Mouse (Mus musculus): ENCODE results near the gene Fam168a.

The Fam168a gene

DNA sequence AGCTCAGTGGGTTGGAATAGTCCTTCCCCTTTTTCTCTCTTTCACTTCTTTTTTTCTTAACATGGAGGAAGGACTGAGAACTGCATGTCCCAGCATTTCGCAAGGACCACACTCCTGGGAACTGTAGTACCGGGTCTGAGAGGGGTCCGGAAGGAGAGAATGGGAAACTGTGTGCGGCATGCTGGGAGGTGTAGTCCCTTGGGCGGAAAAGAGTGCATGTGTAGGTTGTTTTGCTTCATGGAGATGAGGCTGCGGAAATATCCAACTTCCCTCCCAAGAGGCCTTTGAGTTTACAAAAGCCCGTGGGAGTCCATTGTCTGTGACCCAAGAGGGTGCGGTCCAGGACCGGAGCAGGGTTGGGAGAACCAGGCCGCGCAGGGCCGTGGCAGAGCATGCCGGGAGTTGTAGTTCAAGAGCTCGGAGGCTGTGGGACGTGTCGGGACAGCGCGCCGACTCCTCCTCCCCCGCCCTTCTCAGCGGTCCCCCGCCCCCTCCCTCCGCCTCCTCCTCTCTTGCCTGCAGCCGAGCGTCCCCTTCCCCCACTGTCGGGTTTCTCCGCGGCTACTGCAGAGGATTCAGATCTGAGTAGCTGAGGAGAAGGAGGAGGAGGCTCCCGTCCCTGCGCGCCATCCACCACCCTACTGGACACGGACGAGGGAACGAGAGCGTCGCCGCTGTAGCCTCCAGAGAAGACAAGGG, at the start of gene Fam168a:
Gene Fam168a (plus strand): TSS at position 493 of the 699 bp plus-strand sequence.
- peak; percentile 82 for DNase-seq (ENCODE audit: low spot score)

DNA sequence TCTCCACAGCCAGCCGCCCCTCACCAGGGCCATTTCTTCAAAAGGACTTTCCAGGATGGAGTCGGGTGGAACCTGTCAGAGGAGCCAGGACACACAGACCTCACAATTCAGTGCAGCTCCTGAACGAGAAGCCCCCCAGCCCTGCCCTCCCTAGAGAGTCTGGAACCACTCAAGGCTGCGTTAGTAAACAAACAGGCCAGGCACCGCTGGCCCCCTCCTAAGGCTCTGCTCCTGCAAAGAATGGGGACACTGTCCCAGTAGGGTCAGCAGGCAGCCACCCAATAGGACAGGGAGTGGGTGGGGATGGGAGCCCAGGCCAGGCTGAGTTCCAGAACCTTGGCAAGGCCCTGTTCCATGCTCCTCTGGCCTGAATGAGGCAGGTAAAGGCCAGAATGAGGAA, 49.7 kb upstream of the Fam168a start:
- no peak for DNase-seq (ENCODE audit: low spot score)

DNA sequence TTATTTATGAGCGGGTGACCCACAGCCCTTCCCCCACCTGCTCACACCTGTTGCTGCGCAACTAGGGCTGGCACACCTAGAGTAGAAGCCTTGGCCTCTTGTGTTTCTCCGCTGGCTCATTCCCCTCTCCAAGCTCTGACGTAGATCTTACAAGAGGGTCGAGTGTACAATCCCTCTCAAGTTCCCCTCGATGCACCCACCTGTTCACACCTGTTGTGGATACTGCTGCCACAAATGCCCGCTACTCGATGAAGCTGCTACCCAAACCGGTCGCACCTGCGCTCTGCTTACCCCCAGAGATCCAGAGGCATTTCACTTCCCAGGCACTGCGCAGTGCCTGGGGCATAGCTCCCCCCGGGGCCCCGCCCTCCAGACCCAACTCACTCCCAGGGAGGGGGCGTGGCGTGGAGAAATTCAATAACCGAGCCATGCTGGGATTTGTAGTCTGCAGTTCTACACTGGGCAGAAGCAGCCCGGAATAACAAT, 48.3 kb upstream of the Fam168a start:
- no peak for DNase-seq (ENCODE audit: low spot score)

DNA sequence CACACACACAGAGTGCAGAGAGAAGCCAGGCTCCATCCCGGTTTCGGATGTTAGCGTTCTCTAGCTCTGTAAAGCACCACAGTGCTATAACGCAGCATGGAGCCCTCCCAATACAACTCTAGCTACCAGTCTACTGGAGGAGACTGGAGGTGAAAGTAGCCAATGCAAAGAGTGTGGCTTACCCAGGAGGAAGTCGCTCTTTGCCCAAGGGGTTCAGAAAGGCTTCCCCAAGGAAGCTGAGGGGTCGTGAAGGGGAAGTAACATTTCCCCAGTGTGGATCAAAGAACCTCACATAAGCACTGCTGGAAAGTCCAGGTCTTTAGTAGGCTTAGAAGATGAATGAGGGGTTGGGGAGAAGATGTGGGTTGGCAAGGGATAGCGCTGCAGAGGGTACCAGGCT, 45.2 kb upstream of the Fam168a start:
- no peak for DNase-seq (ENCODE audit: low spot score)

DNA sequence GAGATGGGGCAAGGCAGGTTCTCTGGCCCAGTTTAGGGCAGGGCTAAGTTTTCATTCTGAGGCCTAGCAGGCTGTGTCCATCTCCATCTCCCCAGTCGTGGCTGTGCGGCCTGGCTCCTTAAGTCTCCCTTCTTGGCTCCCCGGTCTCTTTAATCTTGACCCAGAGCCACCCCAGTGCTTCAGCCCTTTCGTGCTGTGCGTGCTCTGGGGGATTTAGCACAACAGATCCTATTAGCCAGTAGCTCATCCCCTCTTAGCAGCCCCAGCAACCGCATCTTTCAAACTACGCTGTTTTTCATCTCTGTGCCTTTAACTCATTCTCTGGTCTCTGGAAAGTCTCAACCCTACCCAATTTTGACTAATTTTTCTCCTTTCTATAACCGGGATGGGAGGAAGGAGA, 44.2 kb upstream of the Fam168a start, which contains the start of gene Plekhb1:
Gene Plekhb1 (minus strand): TSS at position 184 of the 400 bp plus-strand sequence.
- no peak for DNase-seq (ENCODE audit: low spot score)

DNA sequence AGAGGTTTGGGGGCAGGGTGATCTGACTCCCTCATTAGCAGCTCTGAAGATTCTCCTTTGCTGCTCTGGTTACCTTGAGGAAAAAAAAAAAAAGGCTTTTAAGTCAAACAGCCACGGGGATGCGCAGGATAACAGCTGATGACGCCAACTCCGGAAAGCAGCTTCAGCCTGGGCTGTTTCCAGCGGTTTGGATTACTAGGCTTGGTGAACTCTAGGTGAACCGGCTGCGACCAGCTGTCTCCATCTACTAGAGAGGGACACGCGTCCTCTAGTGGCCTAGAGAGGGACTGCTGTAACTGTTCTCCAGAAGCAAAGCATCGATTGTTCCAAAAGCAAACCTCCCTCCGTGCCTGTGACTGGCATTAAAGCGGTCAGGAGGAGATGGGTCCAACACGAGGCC, 43.2 kb upstream of the Fam168a start:
- DNase-seq (ENCODE audit: low spot score): peak; percentile 76

DNA sequence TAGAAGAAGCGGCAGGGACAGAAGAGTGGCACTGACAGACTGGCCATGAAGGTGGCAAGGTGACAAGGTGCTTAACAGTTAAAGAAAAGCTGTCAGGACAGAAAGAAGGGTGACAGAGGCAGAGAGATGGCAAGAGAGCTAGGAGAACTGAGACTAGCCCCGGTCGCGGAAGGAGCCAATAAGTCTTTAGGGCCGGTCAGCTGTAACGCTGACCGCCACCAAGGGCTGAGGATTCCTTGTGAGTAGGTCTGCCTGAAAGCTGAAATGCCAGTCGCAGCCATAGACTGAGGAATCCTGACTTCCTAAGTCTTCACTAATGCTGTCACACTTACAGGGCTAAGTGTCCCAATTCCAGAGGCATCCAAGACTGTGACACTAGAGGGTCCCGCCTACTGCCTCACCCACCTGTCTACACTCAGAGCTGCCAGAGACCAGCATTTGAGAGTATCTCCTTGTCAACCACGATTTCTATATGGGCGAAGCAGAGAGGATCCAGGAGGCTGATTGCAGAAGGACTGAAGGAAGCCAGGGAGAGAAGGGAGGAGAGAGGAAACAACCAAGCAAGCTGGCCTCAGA, 42.6 kb upstream of the Fam168a start:
- DNase-seq (ENCODE audit: low spot score): no peak

DNA sequence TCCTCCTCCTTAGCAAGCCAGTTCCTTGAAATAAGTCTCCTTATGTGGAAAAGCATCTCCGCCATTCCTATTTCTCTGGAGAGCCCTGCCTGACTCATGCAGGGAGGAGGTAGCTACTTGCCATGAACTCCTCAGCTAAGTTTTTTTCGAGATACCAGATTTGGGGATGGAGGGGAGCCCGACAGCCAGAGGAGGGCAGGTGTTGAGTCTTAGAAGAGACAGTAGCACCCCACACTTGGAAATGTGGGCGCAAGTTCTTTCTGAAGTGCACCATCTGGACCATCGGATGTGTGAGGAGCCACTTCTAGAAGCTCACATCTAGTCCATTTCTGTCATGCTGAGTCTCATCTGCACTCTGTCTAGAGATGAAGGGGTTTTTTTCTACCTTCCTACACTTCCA, 35.8 kb upstream of the Fam168a start:
- DNase-seq (ENCODE audit: low spot score): no peak

DNA sequence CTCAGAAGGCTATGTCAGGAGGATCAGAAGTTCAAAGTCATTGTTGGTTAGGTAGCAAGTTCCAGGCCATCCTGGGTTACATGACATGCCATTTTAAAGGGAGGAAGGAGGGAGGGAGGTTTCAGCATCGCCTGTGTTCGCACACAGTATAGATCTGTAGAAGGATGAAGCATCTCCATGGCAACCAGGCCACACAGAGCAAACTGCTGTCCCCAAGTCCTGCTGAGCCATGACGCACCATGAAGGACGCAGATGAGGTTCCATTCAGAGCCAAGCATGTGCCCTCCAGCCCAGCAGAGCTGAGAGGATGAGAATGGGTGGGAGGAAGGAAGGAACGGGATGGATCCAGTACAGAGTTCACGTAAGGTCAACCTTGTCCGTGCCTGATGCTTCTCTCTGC, 33.0 kb upstream of the Fam168a start:
- DNase-seq (ENCODE audit: low spot score): no peak

DNA sequence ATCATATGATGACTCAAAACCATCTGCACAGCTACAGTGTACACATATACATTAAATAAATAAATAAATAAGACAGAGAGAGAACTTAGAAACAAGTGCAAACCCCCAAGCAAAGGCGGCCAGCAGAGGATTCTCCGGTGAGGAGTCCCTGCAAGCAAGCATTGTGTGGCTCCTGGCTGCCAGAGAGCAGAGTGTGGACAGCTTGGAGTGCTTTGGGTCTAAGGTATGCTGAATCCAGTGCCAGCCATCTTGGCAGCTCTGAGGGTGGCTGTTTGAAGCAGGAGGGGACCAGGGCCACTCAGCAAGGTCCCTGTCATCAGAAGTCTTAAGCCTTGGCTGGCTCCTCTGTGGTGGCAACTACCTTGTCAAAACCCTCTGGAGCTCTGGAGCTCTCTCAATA, 31.5 kb upstream of the Fam168a start:
- DNase-seq (ENCODE audit: low spot score): no peak

DNA sequence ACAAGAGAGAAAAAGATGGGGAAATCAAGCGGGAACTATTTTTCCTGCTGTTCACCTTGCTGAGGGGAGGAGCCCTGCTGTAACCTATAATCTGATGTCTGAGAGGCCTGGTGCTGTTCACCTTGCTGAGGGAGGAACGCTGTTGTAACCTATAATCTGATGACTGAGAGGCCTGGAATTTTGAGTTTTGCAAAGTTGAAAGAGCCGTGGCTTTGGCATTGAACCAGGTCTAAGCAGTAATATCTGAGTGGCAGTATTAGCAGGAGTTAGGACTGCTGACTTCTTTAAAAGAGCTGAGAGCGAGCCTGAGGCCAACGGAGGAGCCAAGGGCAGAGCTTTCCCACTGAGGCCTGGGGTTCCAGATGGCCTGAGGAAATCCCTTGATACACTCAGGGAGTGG, 28.4 kb upstream of the Fam168a start:
- DNase-seq (ENCODE audit: low spot score): no peak

DNA sequence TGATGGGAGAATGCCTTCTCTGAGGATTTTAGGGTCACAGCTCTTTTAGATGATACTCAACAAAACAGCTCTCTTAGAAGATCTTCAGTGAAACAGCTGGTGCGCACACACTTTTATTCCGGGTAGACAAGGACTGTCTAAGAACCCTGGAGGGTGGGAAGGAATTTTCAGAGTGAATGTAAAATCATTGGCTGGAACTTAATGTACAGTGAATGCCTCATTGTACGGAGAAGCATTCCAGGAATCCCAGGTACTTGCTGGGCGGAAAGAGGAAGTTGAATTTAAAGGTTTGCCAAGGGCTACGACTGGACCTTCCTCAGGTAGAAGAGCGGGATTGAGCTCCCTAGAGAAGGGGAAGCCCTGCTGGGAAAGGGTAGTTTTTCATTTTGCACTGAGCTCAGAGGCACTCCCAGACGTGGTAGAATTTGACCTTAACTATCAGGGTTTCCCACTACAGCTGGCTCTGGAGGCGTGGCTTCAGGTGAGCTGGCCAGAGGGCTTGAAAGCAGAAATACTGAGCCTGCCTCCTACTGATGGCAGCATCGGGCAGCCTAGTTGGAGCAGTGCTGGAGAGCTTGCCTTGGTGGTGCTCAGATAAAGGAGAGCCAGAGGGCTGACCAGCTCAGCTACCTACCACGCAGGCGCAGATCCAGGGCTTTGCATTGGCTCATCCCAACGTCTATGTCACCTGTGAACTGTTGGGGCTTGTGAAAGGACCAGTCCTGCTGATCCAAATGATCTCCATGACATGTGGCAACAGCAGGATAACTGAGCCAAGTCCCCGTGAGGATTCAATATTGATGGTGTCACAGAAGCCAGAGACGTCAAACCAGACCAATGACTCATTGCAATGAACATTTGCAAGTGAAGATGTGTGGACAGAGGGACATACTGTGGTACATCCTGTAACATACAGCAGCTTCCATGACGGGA, 27.2 kb upstream of the Fam168a start:
- no peak for DNase-seq (ENCODE audit: low spot score)

DNA sequence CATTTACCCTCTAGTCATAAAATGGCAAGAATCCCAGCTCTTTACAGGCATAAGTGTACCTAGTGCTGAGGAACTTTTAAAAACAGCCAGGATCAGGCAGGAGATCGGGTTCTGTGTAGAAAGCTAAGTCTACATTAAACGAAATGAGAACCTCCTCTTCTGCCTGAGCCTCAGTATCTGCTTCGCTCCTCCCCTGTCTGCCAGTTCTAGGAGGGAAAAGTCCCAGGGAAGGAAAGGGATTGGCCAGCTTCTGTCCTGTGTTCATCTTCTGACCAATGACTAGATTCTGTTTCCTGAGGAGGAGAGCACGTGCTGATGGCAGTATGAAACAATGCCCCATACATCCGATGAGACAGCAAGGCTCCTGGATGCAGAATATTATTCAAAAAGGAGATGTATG, 25.3 kb upstream of the Fam168a start:
- DNase-seq (ENCODE audit: low spot score): no peak

DNA sequence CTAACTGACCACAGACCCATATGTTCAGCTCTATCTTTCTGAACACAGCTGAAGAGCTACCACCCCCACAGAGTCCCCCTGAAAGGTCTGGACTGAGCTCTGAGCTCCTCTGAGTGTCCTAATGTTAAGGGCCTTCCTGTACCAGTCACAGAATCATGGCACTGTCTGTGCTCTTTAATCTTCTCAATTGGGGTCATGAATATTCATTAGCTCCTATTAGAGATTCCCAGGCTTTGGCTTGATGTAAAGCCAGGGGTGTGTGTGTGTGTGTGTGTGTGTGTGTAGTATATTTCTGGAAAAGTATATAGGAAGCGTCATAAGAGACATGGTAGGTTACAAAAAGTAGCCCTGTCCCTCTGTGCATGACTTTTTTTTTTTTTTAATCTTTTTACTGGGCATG, 23.2 kb upstream of the Fam168a start:
- no peak for DNase-seq (ENCODE audit: low spot score)

DNA sequence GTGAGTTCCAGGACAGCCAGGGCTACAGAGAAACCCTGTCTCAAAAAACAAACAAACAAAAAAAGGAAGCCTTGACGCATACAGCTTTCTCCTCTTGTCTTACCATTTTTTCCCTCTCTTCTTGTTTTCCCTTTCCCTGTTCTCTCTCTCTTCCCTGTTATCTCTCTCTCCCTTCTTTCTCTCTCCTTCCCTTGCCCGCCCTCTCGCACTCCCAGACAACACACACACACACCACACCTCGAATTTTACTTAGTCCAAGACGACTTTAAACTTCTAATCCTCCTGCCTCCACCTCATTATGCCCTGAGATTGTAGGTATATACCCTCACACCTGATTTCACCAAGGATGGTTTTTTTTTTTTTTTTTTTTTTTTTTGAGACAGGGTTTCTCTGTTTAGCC, 22.4 kb upstream of the Fam168a start:
- DNase-seq (ENCODE audit: low spot score): peak; percentile 45

DNA sequence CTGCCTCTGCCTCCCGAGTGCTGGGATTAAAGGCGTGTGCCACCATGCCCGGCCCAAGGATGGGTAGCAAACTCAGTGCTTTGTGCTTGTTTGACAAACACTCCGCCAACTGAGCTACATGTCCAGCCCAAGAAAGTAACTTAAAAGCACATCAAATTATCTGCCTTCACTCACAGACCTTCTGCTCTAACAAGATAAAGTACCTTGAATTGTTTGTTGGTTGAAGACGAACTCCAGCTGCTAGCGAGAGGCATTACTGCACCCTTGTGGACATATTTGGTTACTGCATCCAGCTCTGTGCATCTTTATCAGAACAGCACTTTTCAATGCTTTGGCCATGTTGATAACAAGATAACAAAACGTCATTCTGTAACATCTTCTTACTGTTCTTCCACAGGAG, 21.9 kb upstream of the Fam168a start:
- DNase-seq (ENCODE audit: low spot score): peak; percentile 96

DNA sequence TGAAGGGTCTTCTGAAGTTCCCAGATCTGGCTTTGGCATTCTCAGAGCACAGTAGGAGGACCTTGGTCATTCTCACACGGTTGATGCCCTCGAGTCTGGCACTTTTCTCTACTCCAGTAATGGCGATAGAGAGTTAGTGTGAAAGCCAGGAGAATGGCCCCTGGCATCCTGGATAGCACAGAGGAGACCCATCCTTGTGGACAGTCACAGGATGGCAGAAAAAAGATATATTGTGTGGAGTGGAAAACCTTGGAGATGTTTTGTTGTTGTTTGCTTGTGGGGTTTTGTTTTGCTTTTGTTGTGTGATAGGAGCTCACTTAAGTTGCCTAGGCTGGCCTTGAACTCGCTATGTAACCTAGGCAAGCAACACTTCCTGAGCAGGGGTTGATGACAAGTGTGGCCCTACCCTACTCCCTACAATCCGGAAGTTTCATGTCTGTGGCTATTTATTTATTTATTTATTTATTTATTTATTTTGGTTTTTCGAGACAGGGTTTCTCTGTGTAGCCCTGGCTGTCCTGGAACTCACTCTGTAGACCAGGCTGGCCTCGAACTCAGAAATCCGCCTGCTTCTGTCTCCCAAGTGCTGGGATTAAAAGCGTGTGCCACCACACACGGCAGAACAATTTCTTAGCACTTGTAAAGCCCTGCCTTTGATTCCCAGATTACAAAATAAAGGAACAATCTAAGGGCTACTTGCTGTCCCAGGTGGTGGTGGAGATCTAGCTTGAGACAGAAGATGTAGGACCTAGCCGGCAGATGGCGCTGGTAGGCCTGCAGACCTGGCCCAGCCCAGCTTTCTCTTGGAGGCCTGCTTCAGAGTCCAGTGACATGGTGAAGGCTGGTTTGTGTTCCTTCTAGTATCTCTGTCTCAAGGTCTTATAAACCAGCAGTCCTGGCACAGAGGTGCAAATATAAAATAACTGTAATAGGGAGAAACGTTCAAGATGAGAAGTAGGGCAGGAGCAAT, 21.1 kb upstream of the Fam168a start:
- peak; percentile 79 for DNase-seq (ENCODE audit: low spot score)

DNA sequence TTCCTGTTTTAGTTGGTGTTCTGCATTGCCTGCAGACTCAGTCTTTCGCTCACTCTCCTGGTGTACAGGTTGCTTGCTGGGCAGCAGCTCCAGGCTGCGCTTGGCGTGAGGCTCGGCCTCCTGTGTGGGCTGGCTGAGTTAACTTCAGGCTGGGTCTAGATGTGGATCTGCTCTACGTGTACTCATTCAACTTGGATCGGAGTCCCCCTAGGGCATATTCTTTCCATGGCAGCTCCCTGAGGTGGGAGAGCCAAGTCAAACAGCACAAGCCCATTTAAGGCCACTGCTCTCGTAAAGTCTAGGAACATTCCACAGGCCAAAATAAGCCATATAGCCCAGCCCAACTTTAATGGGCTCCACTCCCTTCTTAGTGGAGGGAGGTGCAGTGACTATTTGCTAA, 18.0 kb upstream of the Fam168a start:
- DNase-seq (ENCODE audit: low spot score): no peak

DNA sequence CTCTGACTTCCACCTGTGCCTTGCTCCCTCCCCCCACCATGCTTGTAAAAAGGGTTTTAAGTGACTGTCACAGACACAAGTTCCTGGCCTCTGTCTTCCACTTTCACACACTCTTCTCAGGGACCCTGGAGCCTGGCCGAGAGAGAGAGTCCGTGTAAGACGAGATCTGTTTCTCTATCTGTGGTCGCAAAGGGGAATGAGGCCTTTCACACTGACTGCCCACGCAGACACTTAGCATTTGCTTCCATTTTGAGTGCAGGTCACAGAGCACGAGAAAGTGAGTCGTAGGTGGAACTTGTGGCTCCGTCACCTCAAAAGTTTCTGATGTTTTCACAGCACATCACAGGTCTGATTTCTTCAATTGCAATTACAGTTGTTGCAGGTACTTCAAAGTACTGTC, 13.2 kb upstream of the Fam168a start:
- DNase-seq (ENCODE audit: low spot score): no peak

DNA sequence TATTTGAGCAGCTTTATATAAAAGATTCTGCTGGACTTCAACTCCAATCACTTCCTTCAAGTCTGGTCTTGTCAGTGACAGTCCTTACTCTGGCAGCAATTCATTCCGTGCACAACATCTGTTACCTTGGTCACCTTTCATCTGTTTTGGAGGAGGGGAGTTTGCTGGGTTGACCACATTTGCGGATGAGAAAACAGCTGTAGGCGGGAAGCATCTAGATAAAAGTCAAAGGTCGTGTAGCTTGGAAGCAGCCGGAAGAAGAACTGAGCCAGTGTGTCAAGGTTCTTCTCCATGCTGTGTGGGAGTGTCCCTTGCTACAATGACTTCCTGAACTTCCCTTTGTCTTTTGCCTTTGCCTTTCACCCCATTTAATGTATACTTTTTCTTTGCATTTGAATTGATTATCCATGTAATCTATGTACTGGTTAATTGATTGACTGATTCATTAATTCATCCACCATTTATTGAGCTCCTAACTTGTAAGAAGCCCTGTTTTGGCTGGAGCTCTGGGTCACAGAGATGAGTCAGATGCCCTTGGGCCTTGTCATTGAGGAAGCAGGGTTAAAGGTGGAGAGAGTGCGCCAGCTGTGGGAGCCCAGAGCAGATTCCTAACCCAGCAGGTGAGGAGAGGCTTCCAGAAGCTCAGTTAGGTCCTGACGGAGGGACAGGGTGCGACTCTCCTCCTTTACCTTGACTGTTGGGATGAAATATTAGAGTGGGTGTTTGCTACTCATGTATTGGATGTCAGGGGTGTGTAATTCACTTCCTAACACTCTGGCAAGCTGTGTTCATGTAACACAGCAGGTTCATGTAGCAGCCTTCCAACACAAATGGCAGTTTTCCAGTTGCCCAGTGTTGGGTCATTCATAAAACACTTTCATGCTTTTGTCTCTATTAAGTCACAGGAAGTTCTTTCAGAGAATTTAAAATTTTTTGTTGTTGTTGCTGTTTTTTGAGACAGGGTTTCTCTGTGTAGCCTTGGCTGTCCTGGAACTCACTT, 6.4 kb upstream of the Fam168a start:
- no peak for DNase-seq (ENCODE audit: low spot score)

All from c-Kit-positive CD71-positive TER-119-positive erythroid progenitor cells, embryonic 14.5 days (primary cell).